Mouse (Mus musculus): Measurements from ENCODE around the gene Tcaf1.

Gene Tcaf1

GRCm38 (mm10) chr6:42709291-42710211, at the start of gene Tcaf1:
TSS of gene Tcaf1 (minus strand) at chr6:42710088.
- peak; percentile 41 for DNase-seq (ENCODE audit: low spot score)

GRCm38 (mm10) chr6:42756104-42756503, 46.2 kb upstream of the Tcaf1 start, which contains the start of gene Olfr38:
TSS of gene Olfr38 (plus strand) at chr6:42756404.
- DNase-seq (ENCODE audit: low spot score), result no peak

- DNase-seq (ENCODE audit: low spot score), result no peak
Observed at GRCm38 (mm10) chr6:42747846-42748245, 38.0 kb upstream of the Tcaf1 start.

- no peak for DNase-seq (ENCODE audit: low spot score)
Observed at GRCm38 (mm10) chr6:42742303-42742702, 32.4 kb upstream of the Tcaf1 start.

GRCm38 (mm10) chr6:42739071-42739470, 29.2 kb upstream of the Tcaf1 start, which contains the start of gene Olfr453:
TSS of gene Olfr453 (plus strand) at chr6:42739371.
- DNase-seq (ENCODE audit: low spot score), result no peak

GRCm38 (mm10) chr6:42717973-42718372, 8.1 kb upstream of the Tcaf1 start:
- no peak for DNase-seq (ENCODE audit: low spot score)

GRCm38 (mm10) chr6:42714668-42715067, 4.8 kb upstream of the Tcaf1 start:
- DNase-seq (ENCODE audit: low spot score), result no peak

- DNase-seq (ENCODE audit: low spot score), result peak; percentile 34
Observed at GRCm38 (mm10) chr6:42692517-42693190, 17.2 kb downstream of the Tcaf1 start.

- DNase-seq (ENCODE audit: low spot score), result peak; percentile 45
Observed at GRCm38 (mm10) chr6:42692154-42692516, 17.8 kb downstream of the Tcaf1 start.

GRCm38 (mm10) chr6:42689761-42690160, 20.1 kb downstream of the Tcaf1 start:
- no peak for DNase-seq (ENCODE audit: low spot score)

- DNase-seq (ENCODE audit: low spot score), result no peak
Observed at GRCm38 (mm10) chr6:42687907-42688306, 22.0 kb downstream of the Tcaf1 start.

- DNase-seq (ENCODE audit: low spot score), result no peak
Observed at GRCm38 (mm10) chr6:42680077-42680476, 29.8 kb downstream of the Tcaf1 start.

- no peak for DNase-seq (ENCODE audit: low spot score)
Observed at GRCm38 (mm10) chr6:42676011-42676410, 33.9 kb downstream of the Tcaf1 start.

GRCm38 (mm10) chr6:42671767-42672166, 38.1 kb downstream of the Tcaf1 start:
- no peak for DNase-seq (ENCODE audit: low spot score)

- no peak for DNase-seq (ENCODE audit: low spot score)
Observed at GRCm38 (mm10) chr6:42667722-42668121, 42.2 kb downstream of the Tcaf1 start.

GRCm38 (mm10) chr6:42661739-42662138, 48.1 kb downstream of the Tcaf1 start:
- no peak for DNase-seq (ENCODE audit: low spot score)

- peak; percentile 28 for DNase-seq (ENCODE audit: low spot score)
Observed at GRCm38 (mm10) chr6:42644912-42645549, 64.9 kb downstream of the Tcaf1 start, which contains the start of gene Tcaf2. TSS of gene Tcaf2 (minus strand) at chr6:42645254.

- no peak for DNase-seq (ENCODE audit: low spot score)
Observed at GRCm38 (mm10) chr6:42634393-42634792, 75.5 kb downstream of the Tcaf1 start.

- DNase-seq (ENCODE audit: low spot score), result no peak
Observed at GRCm38 (mm10) chr6:42631395-42631794, 78.5 kb downstream of the Tcaf1 start.
